Mouse (Mus musculus): Measurements from ENCODE around the gene Zfp574. TPM values are rescaled to one million over a fixed set of nuclear protein-coding genes. Genes with fewer than 3 reads are reported as not detected.

Zfp574 gene
- polyA plus RNA-seq, 1 experiment, result 20.6 TPM

GRCm38 (mm10) chr7:25129390-25129979, 57.1 kb downstream of the Zfp574 start:
- Histone ChIP-seq H3K4me3 (ENCODE audit: insufficient read depth, low read depth, low read length) (no peak overlapping the region), H3K27ac (ENCODE audit: insufficient read depth, low read depth, low read length) (no peak overlapping the region), H3K36me3 (ENCODE audit: control insufficient read depth, insufficient read depth, low read length) (no peaks in the 10 kb centered on the region), H3K27me3 (replicated peaks; ENCODE audit: control insufficient read depth, insufficient read depth, low read length) (no peaks in the 10 kb centered on the region), H3K4me1 (ENCODE audit: control insufficient read depth, insufficient read depth, low read length) (no peaks in the 10 kb centered on the region)
- peak; percentile 12 for DNase-seq
- TF ChIP-seq CTCF (conservative IDR thresholded peaks at IDR 0.05; ENCODE audit: insufficient read depth, insufficient read length, low read depth, low read length) (no peak), POLR2A (IDR thresholded peaks at IDR 0.05; ENCODE audit: low read depth, low read length) (no peak)
- WGBS, result 47% methylated on average over 13 of the region's 13 CpGs

GRCm38 (mm10) chr7:25130565-25130964, 58.2 kb downstream of the Zfp574 start:
- Histone ChIP-seq H3K27me3 (replicated peaks; ENCODE audit: control insufficient read depth, insufficient read depth, low read length) (no peaks in the 10 kb centered on the region), H3K36me3 (ENCODE audit: control insufficient read depth, insufficient read depth, low read length) (no peaks in the 10 kb centered on the region), H3K4me3 (ENCODE audit: insufficient read depth, low read depth, low read length) (no peak overlapping the region), H3K27ac (ENCODE audit: insufficient read depth, low read depth, low read length) (no peak overlapping the region), H3K4me1 (ENCODE audit: control insufficient read depth, insufficient read depth, low read length) (no peaks in the 10 kb centered on the region)
- TF ChIP-seq CTCF (conservative IDR thresholded peaks at IDR 0.05; ENCODE audit: insufficient read depth, insufficient read length, low read depth, low read length) (no peak), POLR2A (IDR thresholded peaks at IDR 0.05; ENCODE audit: low read depth, low read length) (no peak)
- 74% methylated on average over 11 of the region's 11 CpGs for WGBS
- no peak for DNase-seq

GRCm38 (mm10) chr7:25131247-25131646, 58.9 kb downstream of the Zfp574 start:
- no peak overlapping the region for H3K27ac ChIP-seq (ENCODE audit: insufficient read depth, low read depth, low read length)
- H3K36me3 ChIP-seq (ENCODE audit: control insufficient read depth, insufficient read depth, low read length), result no peaks in the 10 kb centered on the region
- H3K4me3 ChIP-seq (ENCODE audit: insufficient read depth, low read depth, low read length), result no peak overlapping the region
- TF ChIP-seq CTCF (conservative IDR thresholded peaks at IDR 0.05; ENCODE audit: insufficient read depth, insufficient read length, low read depth, low read length) (no peak), POLR2A (IDR thresholded peaks at IDR 0.05; ENCODE audit: low read depth, low read length) (no peak)
- no peak for DNase-seq
- no peaks in the 10 kb centered on the region for H3K27me3 ChIP-seq (replicated peaks; ENCODE audit: control insufficient read depth, insufficient read depth, low read length)
- no peaks in the 10 kb centered on the region for H3K4me1 ChIP-seq (ENCODE audit: control insufficient read depth, insufficient read depth, low read length)
- WGBS, result 89% methylated on average over 11 of the region's 11 CpGs

- 5% methylated on average over 25 of the region's 25 CpGs for WGBS
- Histone ChIP-seq H3K27ac (ENCODE audit: insufficient read depth, low read depth, low read length) (no peak overlapping the region), H3K4me3 (ENCODE audit: insufficient read depth, low read depth, low read length) (peak overlapping the region; percentile 4; the same call in 1 of the 2 replicates), H3K4me1 (ENCODE audit: control insufficient read depth, insufficient read depth, low read length) (no peaks in the 10 kb centered on the region), H3K36me3 (ENCODE audit: control insufficient read depth, insufficient read depth, low read length) (no peaks in the 10 kb centered on the region), H3K27me3 (replicated peaks; ENCODE audit: control insufficient read depth, insufficient read depth, low read length) (no peaks in the 10 kb centered on the region)
- no peak for DNase-seq
- TF ChIP-seq POLR2A (IDR thresholded peaks at IDR 0.05; ENCODE audit: low read depth, low read length) (no peak), CTCF (conservative IDR thresholded peaks at IDR 0.05; ENCODE audit: insufficient read depth, insufficient read length, low read depth, low read length) (no peak)
Observed at GRCm38 (mm10) chr7:25132318-25132960, 60.1 kb downstream of the Zfp574 start.

Other genes with a start within 250 kb of the Zfp574 start
- 0.94 and 2.2 TPM in 2 replicates for gene Gm9844, start 210.4 kb upstream of the Zfp574 start, polyA plus RNA-seq (2012; rRNA removed)
- gene Lypd4, start 202.6 kb upstream of the Zfp574 start, polyA plus RNA-seq (2012; rRNA removed), result 0.14 and 0.23 TPM in 2 replicates
- 0.11 TPM in 1 of 2 replicates, not detected in the other for gene Dmrtc2, start 202.5 kb upstream of the Zfp574 start, polyA plus RNA-seq (2012; rRNA removed)
- 468 and 618 TPM in 2 replicates for gene Rps19, start 188.2 kb upstream of the Zfp574 start, polyA plus RNA-seq (2012; rRNA removed)
- 2.0 and 27.1 TPM in 2 replicates for gene Cd79a, start 175.2 kb upstream of the Zfp574 start, polyA plus RNA-seq (2012; rRNA removed)
- 92.6 and 111 TPM in 2 replicates for gene Arhgef1, start 169.7 kb upstream of the Zfp574 start, polyA plus RNA-seq (2012; rRNA removed)
- not detected in 2 replicates for gene Gm4881, start 128.1 kb upstream of the Zfp574 start, polyA plus RNA-seq (2012; rRNA removed)
- gene Rabac1, start 99.8 kb upstream of the Zfp574 start, polyA plus RNA-seq (2012; rRNA removed), result 549 and 618 TPM in 2 replicates
- gene Atp1a3, start 66.6 kb upstream of the Zfp574 start, polyA plus RNA-seq (2012; rRNA removed), result 1.4 and 1.8 TPM in 2 replicates
- 17.1 and 24.3 TPM in 2 replicates for gene Grik5, start 221 bp upstream of the Zfp574 start, polyA plus RNA-seq (2012; rRNA removed)
- 1.1 and 2.6 TPM in 2 replicates for gene Pou2f2, start 107.2 kb downstream of the Zfp574 start, polyA plus RNA-seq (2012; rRNA removed)
- 34.8 and 43.7 TPM in 2 replicates for gene Dedd2, start 148.0 kb downstream of the Zfp574 start, polyA plus RNA-seq (2012; rRNA removed)
- gene Zfp526, start 148.9 kb downstream of the Zfp574 start, polyA plus RNA-seq (2012; rRNA removed), result 8.9 and 10.8 TPM in 2 replicates
- 127 and 128 TPM in 2 replicates for gene Gsk3a, start 165.3 kb downstream of the Zfp574 start, polyA plus RNA-seq (2012; rRNA removed)
- gene Erf, start 178.2 kb downstream of the Zfp574 start, polyA plus RNA-seq (2012; rRNA removed), result 37.0 and 46.2 TPM in 2 replicates
- gene Cic, start 195.1 kb downstream of the Zfp574 start, polyA plus RNA-seq (2012; rRNA removed), result 41.8 and 41.9 TPM in 2 replicates
- 48.9 and 50.2 TPM in 2 replicates for gene Pafah1b3, start 225.4 kb downstream of the Zfp574 start, polyA plus RNA-seq (2012; rRNA removed)
- gene Prr19, start 228.8 kb downstream of the Zfp574 start, polyA plus RNA-seq (2012; rRNA removed), result 0.08 TPM in 1 of 2 replicates, not detected in the other
- gene Tmem145, start 233.5 kb downstream of the Zfp574 start, polyA plus RNA-seq (2012; rRNA removed), result 0.28 and 0.35 TPM in 2 replicates
- gene Megf8, start 244.6 kb downstream of the Zfp574 start, polyA plus RNA-seq (2012; rRNA removed), result 23.5 and 29.8 TPM in 2 replicates